8 mouse cellular contexts compared by ENCODE assay signal in genomic region chr7:79729743-79730370, GRCm38 (mm10). TPM values are rescaled to one million over a fixed set of nuclear protein-coding genes. Genes with fewer than 3 reads are reported as not detected.
DNase-seq lines count a peak whose midpoint lies in the region; ATAC-seq and TF ChIP-seq lines count a peak whose summit lies in the region.
"Had no signal": no experiment of that assay in that cellular context is flagged by ENCODE, and none has a peak within 500 bp of the region (broad histone marks: within the 10 kb centered on the region; RNA-seq: fewer than 3 reads in every experiment).

No protein-coding gene starts in this region.

- ATAC-seq in liver, postnatal 0 days: no peak

- TF ChIP-seq POLR2A in CH12.LX (IDR thresholded peaks at IDR 0.05; ENCODE audit: low read depth, low read length): no peak

- WGBS in liver, postnatal 0 days (ENCODE audit: insufficient replicate concordance): 60% methylated on average over 11 of the region's 11 CpGs

- H3K79me2 ChIP-seq in CH12.LX (replicated peaks; ENCODE audit: control insufficient read depth, extremely low read depth, insufficient read depth, poor library complexity, severe bottlenecking): no peaks in the 10 kb centered on the region

- no peak for TF ChIP-seq EP300 in CH12.LX (IDR thresholded peaks at IDR 0.05; ENCODE audit: low read length)
- no peak for TF ChIP-seq EP300 in liver, postnatal 0 days (IDR thresholded peaks at IDR 0.05; ENCODE audit: low read depth)

- H3K9ac ChIP-seq in CH12.LX (ENCODE audit: insufficient read depth, low read depth): no peak overlapping the region
- H3K9ac ChIP-seq in liver, postnatal 0 days (replicated peaks): no peak overlapping the region

- H3K4me2 ChIP-seq in CH12.LX (ENCODE audit: insufficient read depth, low read depth, poor library complexity, severe bottlenecking): peak overlapping the region; percentile 5; the same call in 1 of the 2 replicates
- H3K4me2 ChIP-seq in liver, postnatal 0 days (ENCODE audit: low read depth, low read length): no peak overlapping the region

- H3K27ac ChIP-seq in layer of hippocampus, adult 2 months: no peak overlapping the region
- H3K27ac ChIP-seq in CH12.LX (ENCODE audit: insufficient read depth, low read depth): no peak overlapping the region
- no peak overlapping the region for H3K27ac ChIP-seq in liver, postnatal 0 days (ENCODE audit: low read depth)

- H3K4me3 ChIP-seq in layer of hippocampus, adult 2 months: no peak overlapping the region
- no peak overlapping the region for H3K4me3 ChIP-seq in CH12.LX (replicated peaks in 1 of 3; ENCODE audit: low read depth in 2 of 3, low read length in 2 of 3, poor library complexity in 1 of 3)
- H3K4me3 ChIP-seq in liver, postnatal 0 days (ENCODE audit: low read depth, low read length): no peak overlapping the region

- TF ChIP-seq RAD21 in CH12.LX (IDR thresholded peaks at IDR 0.05; ENCODE audit: low read depth, low read length): no peak

- H3K36me3 ChIP-seq in CH12.LX (replicated peaks in 1 of 2; ENCODE audit: control insufficient read depth in 1 of 2, insufficient read depth in 1 of 2, low read length in 1 of 2): peaks cover 0 to 5% of the 10 kb centered on the region in 2 experiments
- no peaks in the 10 kb centered on the region for H3K36me3 ChIP-seq in liver, postnatal 0 days (replicated peaks; ENCODE audit: insufficient read depth, low read length)

- intact Hi-C loops in left cerebral cortex, postnatal 36 days (cut with DNase I): loop anchor here (2.0 to 10.0 kb wide), 2 partner anchors 117 to 235 kb away; no protein-coding TSS in a partner anchor

- TF ChIP-seq CTCF in layer of hippocampus, adult 2 months (conservative IDR thresholded peaks at IDR 0.05): peak; percentile 48
- TF ChIP-seq CTCF in CH12.LX (conservative IDR thresholded peaks at IDR 0.05 in 1 of 2, IDR thresholded peaks at IDR 0.05 in 1 of 2; ENCODE audit: low read depth in 2 of 2, low read length in 2 of 2): peak in 1 of 2 experiments; percentile 49; a peak in 1 of 4 replicates
- TF ChIP-seq CTCF in liver, postnatal 0 days (IDR thresholded peaks at IDR 0.05; ENCODE audit: low read depth): peak; percentile 42

- peaks cover 4 to 13% of the 10 kb centered on the region in 2 experiments; a peak in 2 of 4 replicates for H3K4me1 ChIP-seq in CH12.LX (ENCODE audit: control insufficient read depth in 1 of 2, insufficient read depth in 2 of 2)
- no peaks in the 10 kb centered on the region for H3K4me1 ChIP-seq in liver, postnatal 0 days (ENCODE audit: insufficient read depth)

- in situ Hi-C loops in CH12.LX (cut with MboI; ENCODE audit: low pct_ligation_motif_present, low pct_unique_long_range_greater_than_20kb, low sequenced_read_pairs): loop anchor here (5.0 to 10.0 kb wide), 2 partner anchors 68 to 235 kb away; partner anchors contain the start of gene Ticrr

- dilution Hi-C loops in CH12.LX (cut with MboI; ENCODE audit: extremely low pct_ligation_motif_present, extremely low pct_unique_long_range_greater_than_20kb, low sequenced_read_pairs): no loop called here

- peak in 1 of 2 experiments; percentile 33 for DNase-seq in layer of hippocampus, adult 2 months (ENCODE audit: low spot score in 2 of 2)
- DNase-seq in layer of hippocampus, postnatal 10 days (ENCODE audit: low spot score in 2 of 2): no peak
- DNase-seq in CH12.LX (ENCODE audit: extremely low read depth): peak; percentile 42
- DNase-seq in Muller cell, postnatal 12 days (ENCODE audit: inconsistent ontology term): peak; percentile 31
- no peak for DNase-seq in liver, postnatal 0 days
- DNase-seq in cerebellum, adult 11 months: no peak
- DNase-seq in left cerebral cortex, postnatal 36 days (ENCODE audit: low spot score in 2 of 2): no peak

- peaks cover 23% of the 10 kb centered on the region for H3K27me3 ChIP-seq in CH12.LX (replicated peaks)
- H3K27me3 ChIP-seq in liver, postnatal 0 days (ENCODE audit: insufficient read depth, low read length): peaks cover 6% of the 10 kb centered on the region; the same call in 1 of the 2 replicates

- no peaks in the 10 kb centered on the region for H3K9me3 ChIP-seq in CH12.LX (replicated peaks; ENCODE audit: low read length)
- no peaks in the 10 kb centered on the region for H3K9me3 ChIP-seq in liver, postnatal 0 days (ENCODE audit: low read length)

TF ChIP-seq in CH12.LX, 34 proteins besides CTCF, POLR2A, EP300 and RAD21:
- TF ChIP-seq E2F4 (IDR thresholded peaks at IDR 0.05; ENCODE audit: insufficient replicate concordance, low read depth, low read length) (no peak), MXI1 (IDR thresholded peaks at IDR 0.05; ENCODE audit: low read depth, low read length) (no peak), MAX (IDR thresholded peaks at IDR 0.05; ENCODE audit: low read length) (no peak), MAFK (IDR thresholded peaks at IDR 0.05; ENCODE audit: insufficient replicate concordance, low read length) (no peak), ETS1 (conservative IDR thresholded peaks at IDR 0.05; ENCODE audit: low read depth, low read length) (no peak), JUN (IDR thresholded peaks at IDR 0.05; ENCODE audit: insufficient read depth, low read depth, low read length) (no peak), JUND (conservative IDR thresholded peaks at IDR 0.05; ENCODE audit: low read depth, low read length) (no peak)

RNA-seq across cellular contexts. Expression of gene Plin1, which starts 2.8 kb away (rescaled TPM):
- under 1 TPM; 0.26 to 0.27 TPM for total RNA-seq in layer of hippocampus, adult 2 months (2021)
- under 1 TPM; 0.18 to 0.22 TPM for total RNA-seq in layer of hippocampus, postnatal 10 days (2021)
- total RNA-seq in CH12.LX (2012; rRNA removed): 0.08 TPM in 1 of 2 replicates, not detected in the other
- not detected in 2 replicates for total RNA-seq in CH12.LX (2014; rRNA removed)
- polyA plus RNA-seq in CH12.LX (2012; ENCODE audit: insufficient read length, low read depth): not detected in 2 replicates
- polyA plus RNA-seq in liver, postnatal 0 days (2015; fragmentation: Nextera tagmentation; extraction: Ambion mirVana): not detected in 2 replicates
- not detected for total RNA-seq in left cerebral cortex, postnatal 36 days (2021)
- total RNA-seq: left cerebral cortex, postnatal 14 days had no signal

RNA-seq across cellular contexts. Expression of gene Pex11a, which starts 13.1 kb away (rescaled TPM):
- total RNA-seq in layer of hippocampus, adult 2 months (2021): 10 to 100 TPM; 12.1 to 13.2 TPM
- total RNA-seq in layer of hippocampus, postnatal 10 days (2021): 10 to 100 TPM; 10.4 to 11.7 TPM
- 2.8 and 3.4 TPM in 2 replicates for total RNA-seq in CH12.LX (2012; rRNA removed)
- 1.5 and 2.1 TPM in 2 replicates for total RNA-seq in CH12.LX (2014; rRNA removed)
- polyA plus RNA-seq in CH12.LX (2012; ENCODE audit: insufficient read length, low read depth): 4.3 and 4.8 TPM in 2 replicates
- polyA plus RNA-seq in liver, postnatal 0 days (2015; fragmentation: Nextera tagmentation; extraction: Ambion mirVana): 13.5 and 16.1 TPM in 2 replicates
- 1 to 10 TPM; 8.4 to 9.7 TPM for total RNA-seq in left cerebral cortex, postnatal 36 days (2021)

RNA-seq across cellular contexts. Expression of gene Wdr93, which starts 13.1 kb away (rescaled TPM):
- under 1 TPM in 1 of 2 experiments, not detected in 1; 0.36 TPM for total RNA-seq in layer of hippocampus, adult 2 months (2021)
- under 1 TPM; 0.21 to 0.25 TPM for total RNA-seq in layer of hippocampus, postnatal 10 days (2021)
- total RNA-seq in CH12.LX (2012; rRNA removed): 0.38 and 1.2 TPM in 2 replicates
- total RNA-seq in CH12.LX (2014; rRNA removed): 0.63 and 0.75 TPM in 2 replicates
- polyA plus RNA-seq in CH12.LX (2012; ENCODE audit: insufficient read length, low read depth): 0.85 and 1.3 TPM in 2 replicates
- 0.11 and 0.19 TPM in 2 replicates for polyA plus RNA-seq in liver, postnatal 0 days (2015; fragmentation: Nextera tagmentation; extraction: Ambion mirVana)
- total RNA-seq in left cerebral cortex, postnatal 36 days (2021): under 1 TPM in 1 of 2 experiments, not detected in 1; 0.23 TPM
- total RNA-seq: left cerebral cortex, postnatal 14 days had no signal

RNA-seq across cellular contexts. Expression of gene Kif7, which starts 14.3 kb away (rescaled TPM):
- total RNA-seq in layer of hippocampus, adult 2 months (2021): 1 to 10 TPM; 2.0 to 2.4 TPM
- 1 to 10 TPM; 3.7 to 3.8 TPM for total RNA-seq in layer of hippocampus, postnatal 10 days (2021)
- total RNA-seq in CH12.LX (2012; rRNA removed) (7.1 and 8.1 TPM in 2 replicates), CH12.LX (2014; rRNA removed) (4.7 and 4.8 TPM in 2 replicates)
- 7.4 and 8.1 TPM in 2 replicates for polyA plus RNA-seq in CH12.LX (2012; ENCODE audit: insufficient read length, low read depth)
- 0.15 and 0.19 TPM in 2 replicates for polyA plus RNA-seq in liver, postnatal 0 days (2015; fragmentation: Nextera tagmentation; extraction: Ambion mirVana)
- 1 to 10 TPM; 1.4 to 1.7 TPM for total RNA-seq in left cerebral cortex, postnatal 36 days (2021)

Comparison
In these comparisons a context has a peak if more than half of its experiments do, and no peak if none do; other contexts are left out.
1. DNase-seq: peak in CH12.LX (single experiment) and Muller cell, postnatal 12 days (single experiment); none in layer of hippocampus, postnatal 10 days (0 of 2), liver, postnatal 0 days (single experiment), cerebellum, adult 11 months (single experiment) and left cerebral cortex, postnatal 36 days (0 of 2).